Mouse (Mus musculus): ENCODE results near the gene Smyd3. TPM values are rescaled to one million over a fixed set of nuclear protein-coding genes. Genes with fewer than 3 reads are reported as not detected.

Smyd3 gene
- total and polyA plus RNA-seq, 3 experiments: 2.7 to 8.1 (median 7.6) TPM

DNA sequence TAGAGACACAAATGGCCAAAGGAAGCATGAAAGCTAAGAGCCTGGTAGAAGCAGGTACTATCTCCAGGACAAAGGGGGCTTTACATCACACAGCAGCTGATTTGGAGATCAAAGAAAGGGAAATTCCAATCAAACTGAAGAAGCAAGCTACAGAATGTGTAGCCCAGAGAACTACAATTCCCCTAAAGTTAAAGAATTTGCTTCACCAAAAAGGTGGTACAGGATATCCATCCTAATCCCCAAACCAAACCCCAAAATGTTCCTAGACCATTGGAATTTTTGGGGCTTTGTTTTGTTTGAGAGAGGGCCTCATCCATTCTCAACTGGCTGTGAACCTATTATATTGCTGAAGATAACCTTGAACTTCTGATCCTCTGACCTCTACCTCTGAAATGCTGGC is 245.5 kb downstream of the Smyd3 start:
- no peaks in the 10 kb centered on the region for H3K36me3 ChIP-seq (ENCODE audit: control insufficient read depth, insufficient read depth, low read length)
- DNase-seq: no peak
- H3K27ac ChIP-seq: no peak overlapping the region
- H3K27me3 ChIP-seq (ENCODE audit: control insufficient read depth, insufficient read depth, low read length): no peaks in the 10 kb centered on the region
- intact Hi-C loops (cut with DNase I): no loop called here
- no peak for TF ChIP-seq POLR2A (IDR thresholded peaks at IDR 0.05; ENCODE audit: insufficient read depth, low read depth, low read length)
- no peak for TF ChIP-seq CTCF (IDR thresholded peaks at IDR 0.05)
- no peak for TF ChIP-seq EP300 (IDR thresholded peaks at IDR 0.05; ENCODE audit: insufficient read depth, low read depth, low read length)
- no peak overlapping the region for H3K4me3 ChIP-seq
- no peak overlapping the region for H3K9ac ChIP-seq (ENCODE audit: low read depth, low read length)
- no peaks in the 10 kb centered on the region for H3K79me2 ChIP-seq (replicated peaks; ENCODE audit: control insufficient read depth, insufficient read depth, low read length)
- no peaks in the 10 kb centered on the region for H3K4me1 ChIP-seq (ENCODE audit: control insufficient read depth, insufficient read depth, low read length)

DNA sequence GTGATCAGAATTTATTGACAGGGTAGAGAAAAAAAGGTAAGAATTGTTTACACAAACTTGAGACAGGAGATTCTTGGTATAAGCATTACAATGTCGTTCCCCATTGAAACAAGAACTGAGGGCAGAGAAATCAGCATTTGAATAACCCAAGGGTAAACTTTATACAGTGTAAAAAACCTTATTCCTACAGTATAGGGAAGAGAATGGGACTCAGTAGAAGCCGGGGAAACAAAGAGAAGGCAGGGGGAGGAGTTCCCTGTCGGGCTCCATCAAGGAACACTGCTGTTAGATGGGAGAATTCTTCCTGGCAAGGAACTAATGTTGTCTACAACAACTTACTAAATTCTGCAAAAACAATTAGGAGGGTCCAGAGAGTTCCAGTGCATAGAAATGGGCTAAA is 250.9 kb downstream of the Smyd3 start:
- H3K4me3 ChIP-seq: no peak overlapping the region
- no peak for DNase-seq
- no peak overlapping the region for H3K9ac ChIP-seq (ENCODE audit: low read depth, low read length)
- intact Hi-C loops (cut with DNase I): no loop called here
- no peak overlapping the region for H3K27ac ChIP-seq
- no peak for TF ChIP-seq CTCF (IDR thresholded peaks at IDR 0.05)
- no peak for TF ChIP-seq POLR2A (IDR thresholded peaks at IDR 0.05; ENCODE audit: insufficient read depth, low read depth, low read length)
- TF ChIP-seq EP300 (IDR thresholded peaks at IDR 0.05; ENCODE audit: insufficient read depth, low read depth, low read length): no peak
- H3K79me2 ChIP-seq (replicated peaks; ENCODE audit: control insufficient read depth, insufficient read depth, low read length): no peaks in the 10 kb centered on the region
- H3K36me3 ChIP-seq (ENCODE audit: control insufficient read depth, insufficient read depth, low read length): no peaks in the 10 kb centered on the region
- WGBS: 75% methylated on average over 3 of the region's 3 CpGs
- no peaks in the 10 kb centered on the region for H3K4me1 ChIP-seq (ENCODE audit: control insufficient read depth, insufficient read depth, low read length)
- H3K27me3 ChIP-seq (ENCODE audit: control insufficient read depth, insufficient read depth, low read length): no peaks in the 10 kb centered on the region

DNA sequence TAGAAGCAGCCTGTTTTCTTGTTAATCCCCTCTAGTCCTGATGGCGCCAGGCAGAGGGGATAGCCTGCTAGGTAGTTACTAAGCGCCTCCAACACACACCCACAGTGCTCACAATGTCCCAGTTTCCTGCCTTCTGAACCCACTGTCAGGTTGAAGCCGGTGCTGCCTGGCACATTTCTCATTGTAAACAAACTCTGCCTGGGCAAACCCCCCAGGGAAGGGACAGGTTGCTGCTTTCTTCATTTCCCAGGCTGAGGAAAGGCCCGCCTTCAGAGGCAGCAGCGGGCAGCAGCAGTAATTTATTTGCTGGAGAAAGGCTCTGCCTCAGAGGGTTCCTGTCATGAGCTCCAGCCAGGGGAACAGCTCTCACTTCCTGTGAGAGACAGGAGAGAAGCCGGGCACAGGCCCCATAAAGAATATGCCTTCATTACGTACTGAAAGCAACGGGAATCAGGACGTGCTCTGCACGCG is 256.3 kb downstream of the Smyd3 start:
- WGBS: 59% methylated on average over 11 of the region's 11 CpGs
- no peaks in the 10 kb centered on the region for H3K27me3 ChIP-seq (ENCODE audit: control insufficient read depth, insufficient read depth, low read length)
- no peak overlapping the region for H3K4me3 ChIP-seq
- no peaks in the 10 kb centered on the region for H3K36me3 ChIP-seq (ENCODE audit: control insufficient read depth, insufficient read depth, low read length)
- no peak overlapping the region for H3K27ac ChIP-seq
- TF ChIP-seq CTCF (IDR thresholded peaks at IDR 0.05) (no peak), POLR2A (IDR thresholded peaks at IDR 0.05; ENCODE audit: insufficient read depth, low read depth, low read length) (no peak), EP300 (IDR thresholded peaks at IDR 0.05; ENCODE audit: insufficient read depth, low read depth, low read length) (no peak)
- H3K4me1 ChIP-seq (ENCODE audit: control insufficient read depth, insufficient read depth, low read length): no peaks in the 10 kb centered on the region
- DNase-seq: no peak
- H3K79me2 ChIP-seq (replicated peaks; ENCODE audit: control insufficient read depth, insufficient read depth, low read length): no peaks in the 10 kb centered on the region
- intact Hi-C loops (cut with DNase I): no loop called here
- H3K9ac ChIP-seq (ENCODE audit: low read depth, low read length): no peak overlapping the region

DNA sequence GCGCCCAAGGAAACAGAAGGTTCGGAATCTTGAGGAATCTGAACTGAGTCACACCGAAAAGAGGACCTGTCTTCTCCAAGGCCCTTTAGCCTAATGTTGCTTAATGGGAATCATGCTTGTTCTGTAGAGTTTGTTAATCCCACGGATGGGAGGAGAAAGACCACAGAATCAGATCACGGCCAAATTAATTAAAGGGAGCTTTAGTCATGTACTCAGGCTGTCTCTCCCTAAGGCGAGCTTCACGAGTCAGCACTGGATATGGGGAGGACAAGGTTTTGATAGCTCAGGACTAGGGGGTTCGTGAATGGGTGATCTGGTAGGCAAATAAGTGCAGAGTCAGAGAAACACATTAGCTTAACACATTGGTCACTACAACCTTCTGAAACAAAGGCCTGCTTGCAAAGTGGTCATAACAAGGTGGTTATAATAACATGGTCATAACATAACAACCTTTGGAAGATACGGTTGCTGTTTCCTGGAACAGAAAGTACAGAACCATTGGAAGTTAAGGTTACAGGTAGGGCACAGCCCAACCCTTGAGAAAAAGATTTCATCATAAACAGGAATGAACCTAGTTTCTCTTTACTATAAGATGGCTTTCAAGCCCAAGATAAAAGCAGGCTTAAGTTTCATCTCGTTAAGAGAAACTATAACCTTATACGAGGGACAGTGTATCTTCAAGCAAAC is 261.9 kb downstream of the Smyd3 start:
- H3K27ac ChIP-seq: no peak overlapping the region
- H3K4me1 ChIP-seq (ENCODE audit: control insufficient read depth, insufficient read depth, low read length): no peaks in the 10 kb centered on the region; the same call in 1 of the 2 replicates
- WGBS: 88% methylated on average over 11 of the region's 11 CpGs
- TF ChIP-seq EP300 (IDR thresholded peaks at IDR 0.05; ENCODE audit: insufficient read depth, low read depth, low read length) (no peak), CTCF (IDR thresholded peaks at IDR 0.05) (no peak), POLR2A (IDR thresholded peaks at IDR 0.05; ENCODE audit: insufficient read depth, low read depth, low read length) (no peak)
- H3K36me3 ChIP-seq (ENCODE audit: control insufficient read depth, insufficient read depth, low read length): no peaks in the 10 kb centered on the region
- H3K27me3 ChIP-seq (ENCODE audit: control insufficient read depth, insufficient read depth, low read length): no peaks in the 10 kb centered on the region
- H3K79me2 ChIP-seq (replicated peaks; ENCODE audit: control insufficient read depth, insufficient read depth, low read length): no peaks in the 10 kb centered on the region
- H3K9ac ChIP-seq (ENCODE audit: low read depth, low read length): no peak overlapping the region
- no peak for DNase-seq
- H3K4me3 ChIP-seq: no peak overlapping the region
- intact Hi-C loops (cut with DNase I): no loop called here

DNA sequence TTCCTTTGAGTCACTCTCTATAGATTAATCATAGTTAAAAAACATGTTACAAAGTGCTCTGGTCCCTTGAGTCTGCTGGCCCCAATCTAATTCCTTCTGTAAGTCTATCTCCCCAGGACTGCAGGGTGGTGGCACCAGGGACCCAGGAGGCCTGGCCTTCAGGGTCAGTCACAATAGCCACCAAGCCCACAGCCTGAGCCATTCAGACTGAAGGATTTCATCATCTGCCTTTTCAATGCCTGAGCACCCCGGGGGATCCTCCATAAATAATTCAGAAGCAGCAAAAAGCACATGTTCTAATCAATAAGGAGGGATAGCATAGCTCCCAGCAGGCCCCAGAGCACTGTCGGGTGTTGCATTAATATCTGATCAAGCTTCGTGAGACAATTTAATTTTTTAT is 263.3 kb downstream of the Smyd3 start:
- H3K27ac ChIP-seq: no peak overlapping the region
- no peaks in the 10 kb centered on the region for H3K27me3 ChIP-seq (ENCODE audit: control insufficient read depth, insufficient read depth, low read length)
- no peak for DNase-seq
- no peaks in the 10 kb centered on the region for H3K79me2 ChIP-seq (replicated peaks; ENCODE audit: control insufficient read depth, insufficient read depth, low read length)
- TF ChIP-seq EP300 (IDR thresholded peaks at IDR 0.05; ENCODE audit: insufficient read depth, low read depth, low read length) (no peak), CTCF (IDR thresholded peaks at IDR 0.05) (no peak), POLR2A (IDR thresholded peaks at IDR 0.05; ENCODE audit: insufficient read depth, low read depth, low read length) (no peak)
- H3K4me3 ChIP-seq: no peak overlapping the region
- H3K36me3 ChIP-seq (ENCODE audit: control insufficient read depth, insufficient read depth, low read length): no peaks in the 10 kb centered on the region
- no peak overlapping the region for H3K9ac ChIP-seq (ENCODE audit: low read depth, low read length)
- 74% methylated on average over 3 of the region's 3 CpGs for WGBS
- no peaks in the 10 kb centered on the region; the same call in 1 of the 2 replicates for H3K4me1 ChIP-seq (ENCODE audit: control insufficient read depth, insufficient read depth, low read length)
- intact Hi-C loops (cut with DNase I): no loop called here

DNA sequence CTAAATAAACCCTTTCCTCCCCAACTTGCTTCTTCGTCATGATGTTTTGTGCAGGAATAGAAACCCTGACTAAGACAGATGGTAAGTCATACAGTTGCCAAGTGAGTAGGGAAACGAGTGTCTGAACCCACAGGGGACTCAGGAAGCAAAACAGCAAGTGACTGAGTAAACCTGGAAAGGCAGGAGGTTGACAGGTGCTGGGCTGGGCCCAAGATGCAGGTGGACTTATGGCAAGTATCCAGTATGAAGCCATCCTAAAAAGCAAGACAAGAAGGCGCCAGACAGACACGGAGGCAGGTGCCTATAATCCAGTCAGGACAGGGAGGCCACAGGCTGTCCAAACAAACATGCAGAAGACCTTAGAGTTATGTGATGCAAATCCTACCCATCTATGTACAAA is 265.2 kb downstream of the Smyd3 start:
- intact Hi-C loops (cut with DNase I): no loop called here
- TF ChIP-seq CTCF (IDR thresholded peaks at IDR 0.05): no peak
- no peak for TF ChIP-seq EP300 (IDR thresholded peaks at IDR 0.05; ENCODE audit: insufficient read depth, low read depth, low read length)
- no peak for TF ChIP-seq POLR2A (IDR thresholded peaks at IDR 0.05; ENCODE audit: insufficient read depth, low read depth, low read length)
- no peak for DNase-seq
- H3K27me3 ChIP-seq (ENCODE audit: control insufficient read depth, insufficient read depth, low read length): no peaks in the 10 kb centered on the region
- no peaks in the 10 kb centered on the region for H3K36me3 ChIP-seq (ENCODE audit: control insufficient read depth, insufficient read depth, low read length)
- H3K27ac ChIP-seq: no peak overlapping the region
- H3K4me3 ChIP-seq: no peak overlapping the region
- H3K4me1 ChIP-seq (ENCODE audit: control insufficient read depth, insufficient read depth, low read length): no peaks in the 10 kb centered on the region; the same call in 1 of the 2 replicates
- H3K9ac ChIP-seq (ENCODE audit: low read depth, low read length): no peak overlapping the region
- H3K79me2 ChIP-seq (replicated peaks; ENCODE audit: control insufficient read depth, insufficient read depth, low read length): no peaks in the 10 kb centered on the region
- WGBS: 75% methylated on average over 4 of the region's 4 CpGs
